Mouse (Mus musculus) macrophage (primary cell): ENCODE results near the gene Gm17334. TPM values are rescaled to one million over a fixed set of nuclear protein-coding genes. Genes with fewer than 3 reads are reported as not detected.
"Not testable (repeated sequence)": the region's sequence is repeated elsewhere in the genome, so short reads cannot be mapped to it uniquely, and the experiment has no call there.

Experiments used
- H3K27ac ChIP-seq: fragments of 350-480 bp; formaldehyde crosslinking; 2 replicates; pipeline ENCODE4 v1.9.0; 2021
- H3K36me3 ChIP-seq: fragments of 350-480 bp; formaldehyde crosslinking; 2 replicates; pipeline ENCODE4 v1.9.0; 2021; ENCODE audit errors: inconsistent target
- H3K4me3 ChIP-seq: fragments of 350-480 bp; formaldehyde crosslinking; 2 replicates; pipeline ENCODE4 v1.9.0; 2021; ENCODE audit errors: inconsistent target
- H3K79me2 ChIP-seq: fragments of 350-480 bp; formaldehyde crosslinking; 2 replicates; pipeline ENCODE4 v1.9.0; 2021; ENCODE audit errors: inconsistent target
- WGBS: methylation state at CpG from one replicate; pipeline ENCODE4 v1.1.7; 2026; ENCODE audit warnings: inconsistent platforms; ENCODE audit not compliant: missing documents; 5-methylcytosine and 5-hydroxymethylcytosine counted together
- polyA plus RNA-seq: library from polyadenylated mRNA; stranded (reverse); fragments of 250-400 nt; gene quantifications from 3 replicates; pipeline ENCODE4 v1.2.4, GENCODE M21; 2018; ENCODE audit warnings: inconsistent platforms

Gene Gm17334
- polyA plus RNA-seq, 1 experiment from 2014 or later, result not detected

DNA sequence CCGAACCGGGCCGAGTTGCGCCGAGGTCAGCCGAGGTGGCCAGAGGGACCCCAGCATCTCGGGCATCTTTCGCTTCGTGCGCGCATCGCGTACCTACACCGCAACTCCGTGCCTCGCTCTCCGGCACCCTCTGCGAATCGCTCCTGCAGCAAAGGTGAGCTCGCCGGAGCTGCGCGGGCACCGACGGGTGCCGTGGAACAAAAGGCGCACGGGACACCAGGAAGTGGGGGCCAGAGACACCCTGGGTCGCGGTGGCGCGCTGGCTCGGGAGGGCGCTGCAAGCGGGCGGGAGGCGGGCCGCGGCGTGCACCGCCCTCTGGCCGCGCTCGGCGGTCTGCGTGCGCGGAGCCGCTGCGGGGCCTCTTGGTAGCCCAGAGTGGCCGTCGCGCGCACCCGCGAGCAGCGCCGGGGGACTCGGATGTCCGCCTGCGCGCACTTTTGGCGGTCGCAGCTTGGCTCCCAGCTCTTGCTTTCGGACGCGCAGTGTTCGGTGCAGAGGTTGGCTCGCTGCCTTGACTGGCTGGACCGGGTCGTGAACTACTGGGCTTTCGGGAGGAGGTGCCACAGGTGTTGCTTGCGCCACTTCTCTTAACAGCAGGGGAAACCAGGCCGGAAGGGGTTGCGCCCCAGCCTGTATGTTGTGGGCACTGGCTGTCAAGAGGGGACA is 2.7 kb downstream of the Gm17334 start:
- H3K79me2 ChIP-seq, result peaks cover 52% of the 10 kb centered on the region
- under 1% methylated on average over 71 of the region's 75 CpGs for WGBS
- H3K4me3 ChIP-seq, result peak overlapping the region; percentile 93
- peak overlapping the region; percentile 72 for H3K27ac ChIP-seq
- peaks cover 27% of the 10 kb centered on the region for H3K36me3 ChIP-seq

DNA sequence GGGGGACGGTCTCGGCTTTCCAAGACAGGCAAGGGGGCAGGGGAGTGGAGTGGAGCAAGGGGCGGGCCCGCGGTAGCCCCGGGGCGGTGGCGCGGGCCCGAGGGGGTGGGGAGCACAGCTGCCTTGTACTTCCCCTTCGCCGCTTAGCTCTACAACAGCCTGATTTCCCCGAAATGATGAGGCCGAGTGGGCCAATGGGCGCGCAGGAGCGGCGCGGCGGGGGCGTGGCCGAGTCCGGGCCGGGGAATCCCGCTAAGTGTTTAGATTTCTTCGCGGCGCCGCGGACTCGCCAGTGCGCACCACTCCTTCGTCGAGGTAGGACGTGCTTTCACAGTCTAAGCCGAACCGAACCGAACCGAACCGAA is 3.2 kb downstream of the Gm17334 start, which contains the start of gene Irf1:
Gene Irf1, plus strand, starts transcription at position 255 of the 365 bp plus-strand sequence.
- WGBS, result under 1% methylated on average over 34 of the region's 40 CpGs
- peak within 1 kb of the TSS; percentile 93 for H3K4me3 ChIP-seq
- H3K27ac ChIP-seq, result peak within 1 kb of the TSS; percentile 72
- H3K79me2 ChIP-seq, result peaks cover 47% of the 10 kb centered on the region
- peaks cover 21% of the 10 kb centered on the region for H3K36me3 ChIP-seq

DNA sequence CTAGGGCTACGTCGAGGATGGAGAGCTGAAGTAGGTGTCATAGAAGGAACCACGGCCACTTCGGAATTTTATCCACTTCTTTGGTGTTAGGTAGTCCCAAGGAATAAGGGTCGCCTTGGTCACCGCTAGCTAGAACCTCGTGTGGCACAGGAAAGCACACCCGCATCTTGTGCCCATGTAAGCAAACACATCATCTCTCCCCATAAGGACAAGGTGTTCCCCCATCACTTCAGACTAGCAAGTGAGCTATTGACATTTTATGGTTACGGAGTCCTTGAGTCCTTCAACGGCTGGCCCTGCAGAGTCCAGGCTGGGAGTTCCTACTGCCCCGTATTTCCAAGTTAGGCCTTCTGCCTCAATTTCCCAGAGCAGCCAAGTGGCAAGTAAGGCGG is 3.8 kb downstream of the Gm17334 start:
- WGBS, result 61% methylated on average over 12 of the region's 12 CpGs
- peak overlapping the region; percentile 72 for H3K27ac ChIP-seq
- H3K4me3 ChIP-seq, result no peak overlapping the region; the same call in 1 of the 2 replicates
- H3K36me3 ChIP-seq, result peaks cover 16% of the 10 kb centered on the region
- H3K79me2 ChIP-seq, result peaks cover 42% of the 10 kb centered on the region

DNA sequence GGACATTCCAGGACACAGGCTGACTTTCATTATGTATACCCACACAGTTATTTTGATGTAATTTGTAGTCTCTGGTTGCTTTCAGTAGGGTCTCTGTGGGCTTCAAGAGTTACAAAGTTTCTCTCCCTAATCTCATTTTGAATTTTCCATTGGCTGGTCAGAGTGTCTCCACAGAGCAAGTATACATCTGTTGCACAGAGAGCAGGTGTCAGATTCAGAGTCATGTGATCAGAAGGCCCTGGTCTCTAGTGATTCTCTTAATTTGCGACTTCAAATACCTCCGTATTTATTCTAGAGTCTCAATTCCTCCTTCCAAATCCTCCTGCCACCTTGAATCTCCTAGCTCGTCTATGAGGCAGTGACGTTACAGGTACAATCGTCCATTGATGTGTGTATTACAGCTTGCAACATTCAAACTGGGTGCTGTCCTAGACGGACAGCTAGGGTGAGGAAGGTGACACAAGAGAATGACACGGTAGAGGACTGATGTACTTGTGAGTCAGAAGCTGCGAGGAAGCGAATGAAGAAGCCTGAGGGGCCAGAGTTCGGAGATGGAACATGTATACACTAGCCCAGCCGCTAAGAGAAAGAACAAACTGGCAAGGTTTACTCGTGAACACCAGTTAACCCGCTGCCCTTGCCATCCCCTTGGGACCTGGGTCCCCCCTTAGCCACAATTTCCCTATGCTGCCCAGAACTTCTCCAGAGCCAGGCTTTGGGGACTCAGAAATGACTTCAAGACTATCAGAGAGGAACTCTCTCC is 4.4 kb downstream of the Gm17334 start:
- Histone ChIP-seq H3K36me3 (peaks cover 10% of the 10 kb centered on the region), H3K4me3 (no peak overlapping the region), H3K79me2 (peaks cover 36% of the 10 kb centered on the region), H3K27ac (no peak overlapping the region)
- WGBS, result 64% methylated on average over 13 of the region's 13 CpGs

DNA sequence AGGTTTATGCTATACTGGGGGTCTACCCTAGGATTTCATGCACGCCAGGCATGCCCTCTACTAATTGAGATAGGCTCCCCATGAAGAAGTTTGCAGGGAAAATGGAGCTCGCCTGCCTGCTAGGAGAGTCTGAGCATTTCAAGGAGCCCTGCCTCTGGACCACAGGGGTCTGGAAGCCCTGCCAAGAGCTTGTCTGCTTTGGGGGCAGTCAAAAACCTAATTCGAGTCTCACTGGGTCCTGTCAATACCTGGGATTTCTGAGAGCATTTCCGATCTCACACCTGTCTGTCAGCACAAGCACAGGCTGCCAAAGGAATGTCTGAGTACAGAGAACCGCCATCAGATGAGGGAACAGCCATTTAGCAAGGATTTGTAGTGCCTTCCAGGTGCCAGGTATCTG is 8.4 kb downstream of the Gm17334 start:
- WGBS, result 85% methylated on average over 5 of the region's 5 CpGs
- Histone ChIP-seq H3K79me2 (no peaks in the 10 kb centered on the region), H3K36me3 (no peaks in the 10 kb centered on the region), H3K4me3 (no peak overlapping the region), H3K27ac (peak overlapping the region; percentile 93)

DNA sequence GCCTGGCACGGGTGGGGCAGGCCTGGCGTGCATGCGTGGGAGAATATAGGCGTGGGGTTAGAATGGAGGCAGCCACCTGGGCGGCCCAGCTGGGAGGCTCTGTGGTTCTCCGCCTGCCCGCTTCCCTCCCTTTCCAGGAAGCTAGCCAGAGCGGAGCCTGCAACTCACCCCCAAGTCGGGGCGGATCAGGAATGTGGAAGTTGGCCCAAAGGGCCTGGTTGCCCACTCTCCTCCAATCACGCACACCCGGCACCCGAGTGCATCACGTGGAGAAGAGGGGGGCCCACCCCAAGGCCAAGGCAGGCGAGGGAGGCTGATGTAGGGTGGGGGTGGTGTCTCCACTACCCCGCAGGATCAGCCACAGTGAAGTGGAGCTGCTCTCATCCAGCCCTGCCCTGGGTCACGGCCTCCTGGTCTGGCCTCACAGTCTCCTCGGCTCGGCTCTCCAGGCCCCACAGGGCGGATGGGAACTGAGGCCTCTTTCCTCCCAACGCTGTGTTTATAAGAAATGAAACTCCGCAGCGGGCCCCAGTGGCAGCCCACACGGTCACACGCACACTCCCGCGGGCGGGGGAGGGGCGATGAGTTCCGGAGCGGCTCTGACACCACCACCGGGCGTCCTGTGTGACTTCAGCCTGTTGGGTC is 9.4 kb downstream of the Gm17334 start:
- Histone ChIP-seq H3K27ac (peak overlapping the region; percentile 93), H3K79me2 (no peaks in the 10 kb centered on the region), H3K36me3 (no peaks in the 10 kb centered on the region), H3K4me3 (peak overlapping the region; percentile 36)
- WGBS, result under 1% methylated on average over 33 of the region's 33 CpGs

DNA sequence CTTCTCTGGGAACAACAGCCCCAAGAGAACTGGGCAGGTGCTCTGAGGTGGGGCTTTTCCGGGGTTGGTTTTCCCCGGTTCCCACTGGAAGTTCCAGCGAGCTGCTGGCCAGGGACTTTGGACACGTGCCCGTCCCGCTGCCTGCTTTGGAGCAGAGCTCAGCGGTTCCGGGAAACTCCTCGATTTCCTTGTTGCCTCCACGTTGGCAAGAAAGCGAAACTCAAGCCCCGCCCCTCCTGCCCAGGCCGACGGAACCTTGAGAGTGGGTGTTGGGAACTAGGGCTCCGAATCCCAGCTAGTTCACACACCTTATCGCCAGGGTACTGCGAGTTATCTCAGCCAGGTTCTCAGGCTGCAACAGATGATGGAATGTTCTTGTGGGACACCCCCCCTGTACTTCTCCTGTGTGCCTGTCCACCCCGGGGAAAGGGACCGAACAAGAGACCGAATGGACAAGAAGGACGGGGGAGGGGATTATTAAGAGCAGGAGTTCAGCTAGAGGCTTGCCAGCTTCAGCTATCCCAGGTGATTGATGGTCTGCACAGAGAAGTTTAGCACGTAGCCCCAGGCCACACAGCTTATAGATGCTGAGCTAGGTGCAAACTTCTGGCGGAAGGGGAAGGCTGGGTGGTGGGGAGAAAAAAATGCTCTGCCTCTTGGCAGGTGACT is 10.0 kb downstream of the Gm17334 start:
- WGBS, result 2% methylated on average over 23 of the region's 23 CpGs
- H3K36me3 ChIP-seq, result no peaks in the 10 kb centered on the region
- peak overlapping the region; percentile 93 for H3K27ac ChIP-seq
- no peaks in the 10 kb centered on the region for H3K79me2 ChIP-seq
- peak overlapping the region; percentile 36 for H3K4me3 ChIP-seq

DNA sequence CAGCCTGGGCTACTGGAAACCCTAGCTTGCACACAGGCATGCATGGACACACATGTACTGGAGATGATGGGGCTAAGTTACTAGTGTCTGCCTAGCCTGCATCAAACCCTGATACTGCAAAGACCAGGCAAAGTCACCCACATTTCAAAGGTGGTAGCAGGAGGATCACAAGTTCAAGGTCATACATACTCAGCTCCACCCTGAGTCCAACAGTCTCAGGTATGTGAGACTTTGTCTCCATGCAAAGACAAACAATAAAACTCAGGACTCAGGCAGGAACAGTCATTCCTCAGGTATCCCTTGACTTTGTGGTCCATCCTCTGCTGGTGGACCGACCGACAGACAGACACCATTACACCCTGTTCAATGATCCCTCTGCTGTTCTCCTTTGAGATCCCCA is 10.6 kb downstream of the Gm17334 start:
- H3K27ac ChIP-seq, result peak overlapping the region; percentile 93
- H3K79me2 ChIP-seq, result no peaks in the 10 kb centered on the region
- H3K4me3 ChIP-seq, result peak overlapping the region; percentile 36
- WGBS, result 42% methylated on average over 2 of the region's 2 CpGs
- no peaks in the 10 kb centered on the region for H3K36me3 ChIP-seq

DNA sequence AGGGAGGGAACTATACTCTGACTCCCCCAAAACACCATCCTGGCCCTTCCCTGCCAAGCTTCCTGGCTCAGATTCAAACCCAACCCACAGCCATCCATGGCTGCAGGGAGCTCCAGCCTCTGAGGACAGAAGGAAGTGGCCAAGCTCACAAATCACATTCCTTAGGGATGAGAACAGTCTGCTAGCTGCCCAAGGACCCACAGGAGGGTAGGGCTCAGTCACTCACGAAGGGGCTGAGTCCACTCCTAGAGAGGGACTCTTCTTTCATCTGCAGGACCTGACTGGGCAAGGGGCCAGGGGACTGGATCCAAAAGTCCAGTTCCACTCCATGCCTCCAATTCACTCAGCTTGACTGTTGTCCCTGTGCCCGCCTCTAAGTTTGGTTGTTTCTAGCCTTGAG is 11.2 kb downstream of the Gm17334 start:
- 100% methylated on average over 2 of the region's 2 CpGs for WGBS
- Histone ChIP-seq H3K79me2 (no peaks in the 10 kb centered on the region), H3K36me3 (no peaks in the 10 kb centered on the region), H3K4me3 (no peak overlapping the region), H3K27ac (no peak overlapping the region)

DNA sequence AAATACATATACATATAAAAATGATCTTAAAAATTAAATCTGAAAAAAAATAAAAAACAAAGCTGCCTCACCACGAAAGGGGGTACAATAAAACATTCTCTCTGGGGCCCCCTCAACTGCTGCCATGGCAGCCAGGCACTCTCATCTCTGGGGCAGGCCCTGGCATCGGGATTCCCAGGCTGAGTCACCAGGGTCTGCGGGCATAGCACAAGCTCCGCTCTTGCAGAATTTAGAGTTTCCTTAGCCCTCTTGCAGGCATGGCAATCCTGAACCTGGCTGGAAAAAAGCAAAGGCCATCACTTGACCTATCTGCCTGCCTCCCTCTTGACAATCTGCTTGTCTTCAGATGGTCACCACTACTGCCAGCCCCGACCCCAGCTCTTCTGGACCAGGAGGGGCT is 11.7 kb downstream of the Gm17334 start:
- 95% methylated on average over 5 of the region's 5 CpGs for WGBS
- no peak overlapping the region for H3K27ac ChIP-seq

DNA sequence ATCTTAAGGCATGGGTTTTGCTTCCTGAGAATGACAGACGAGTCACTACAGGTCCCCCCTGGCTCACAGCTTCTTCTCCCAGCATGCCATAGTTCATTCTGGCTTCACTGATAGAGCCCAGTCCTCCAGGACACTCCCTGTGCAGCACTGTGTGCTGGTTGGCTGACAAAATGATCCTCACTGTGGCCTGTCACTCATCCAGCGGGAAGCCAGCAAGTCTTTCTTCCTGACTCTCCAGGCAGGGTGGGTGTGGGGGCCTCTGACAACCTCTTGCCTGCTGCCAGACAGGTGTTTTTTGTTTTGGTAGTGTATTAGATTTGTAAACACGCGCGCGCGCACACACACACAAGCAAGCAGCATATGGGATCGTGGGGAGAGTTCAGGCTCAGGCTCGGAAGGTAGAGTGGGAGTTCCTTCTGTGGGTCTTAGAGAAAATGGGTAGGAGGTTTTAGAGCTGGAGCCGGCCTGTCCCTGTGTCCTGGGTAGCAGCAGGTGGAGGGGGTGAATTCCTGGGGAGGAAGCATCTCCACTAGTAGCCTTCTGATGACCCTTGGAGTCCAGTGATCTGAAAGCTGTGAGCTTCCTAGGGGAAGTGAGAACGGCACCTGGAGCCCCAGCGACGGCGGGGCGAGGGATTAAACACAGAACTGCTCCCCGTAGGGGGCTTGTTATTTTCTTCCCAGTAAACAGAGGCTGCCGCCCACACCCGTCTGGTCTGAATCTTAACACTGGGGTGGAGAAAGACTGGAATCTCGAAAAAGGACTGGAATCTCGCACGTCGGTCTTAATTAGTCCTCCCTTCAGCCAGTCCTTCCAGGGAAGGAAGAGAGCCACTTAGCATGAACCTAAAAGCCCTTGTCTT is 13.2 kb downstream of the Gm17334 start:
- Histone ChIP-seq H3K36me3 (no peaks in the 10 kb centered on the region), H3K79me2 (no peaks in the 10 kb centered on the region), H3K27ac (no peak overlapping the region), H3K4me3 (no peak overlapping the region)
- WGBS, result 88% methylated on average over 22 of the region's 22 CpGs

More for the DNA sequence above, 11.7 kb downstream of the Gm17334 start:
- H3K79me2 ChIP-seq, result no peaks in the 10 kb centered on the region
- H3K36me3 ChIP-seq, result no peaks in the 10 kb centered on the region
- H3K4me3 ChIP-seq, result no peak overlapping the region

DNA sequence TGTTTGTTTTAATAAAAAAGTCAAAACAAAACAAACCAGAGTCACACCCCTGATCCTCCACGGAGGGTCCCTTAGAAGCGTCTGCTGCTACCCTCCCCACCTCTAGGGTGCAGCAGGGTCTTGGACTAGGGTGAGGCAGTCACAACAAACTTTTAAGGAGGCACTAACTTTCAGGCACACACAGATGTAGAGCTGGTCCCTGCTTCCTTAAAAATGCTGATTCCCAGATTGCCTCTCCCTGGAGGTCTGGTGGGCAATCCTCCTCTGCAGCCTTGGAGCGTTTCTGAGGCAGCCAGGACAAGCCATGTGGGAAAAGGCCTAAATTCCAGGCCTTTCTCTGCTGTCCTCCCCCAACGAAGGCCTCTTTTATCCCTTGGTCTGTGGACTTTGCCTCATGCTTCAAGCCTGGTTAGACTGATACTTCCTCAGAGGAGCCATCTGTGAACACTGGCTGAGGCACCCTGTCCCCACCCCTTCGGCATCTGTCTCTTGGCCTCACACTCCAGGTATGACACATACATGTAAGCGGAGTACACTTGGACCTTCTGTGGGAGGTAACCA is 14.1 kb downstream of the Gm17334 start:
- 70% methylated on average over 6 of the region's 6 CpGs for WGBS
- Histone ChIP-seq H3K4me3 (no peak overlapping the region), H3K36me3 (no peaks in the 10 kb centered on the region), H3K27ac (no peak overlapping the region), H3K79me2 (no peaks in the 10 kb centered on the region)

DNA sequence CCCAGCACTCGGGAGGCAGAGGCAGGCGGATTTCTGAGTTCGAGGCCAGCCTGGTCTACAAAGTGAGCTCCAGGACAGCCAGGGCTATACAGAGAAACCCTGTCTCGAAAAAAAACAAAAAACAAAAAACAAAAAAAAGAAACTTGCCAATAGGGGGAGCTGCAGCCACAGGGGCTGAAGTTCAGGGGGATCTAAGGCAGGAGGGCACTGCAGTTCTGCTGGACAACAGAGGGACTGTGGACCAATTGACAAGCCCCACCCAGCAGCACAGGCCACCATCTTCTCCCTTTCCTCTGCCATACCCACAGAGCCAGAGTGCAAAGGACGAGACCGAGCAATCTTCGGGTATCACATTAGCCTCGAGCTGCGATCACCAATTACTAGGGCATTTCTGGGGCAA is 15.0 kb downstream of the Gm17334 start:
- H3K4me3 ChIP-seq, H3K36me3 ChIP-seq, H3K79me2 ChIP-seq, H3K27ac ChIP-seq: not testable (repeated sequence)
- 89% methylated on average over 7 of the region's 9 CpGs for WGBS

DNA sequence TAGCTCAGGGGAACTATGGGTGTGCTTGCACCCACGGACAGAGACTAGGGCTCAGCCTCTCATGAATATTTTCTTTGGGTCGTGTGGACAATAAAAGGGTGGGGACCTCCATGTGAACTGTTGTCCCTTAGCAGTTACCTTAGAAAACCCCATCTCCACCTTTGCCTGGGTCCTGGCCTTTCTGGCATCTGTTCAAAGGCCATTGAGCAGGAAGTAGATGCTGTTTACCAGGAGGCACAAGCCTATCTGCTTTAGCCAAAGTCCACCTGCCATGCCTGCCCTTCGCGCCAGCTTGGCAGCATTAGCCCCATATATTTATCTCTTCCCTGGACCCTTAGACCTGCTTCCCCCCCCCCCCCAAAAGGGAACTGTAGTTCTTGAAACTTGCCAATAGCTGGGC is 15.4 kb downstream of the Gm17334 start:
- Histone ChIP-seq H3K36me3 (no peaks in the 10 kb centered on the region), H3K27ac (no peak overlapping the region), H3K4me3 (no peak overlapping the region), H3K79me2 (no peaks in the 10 kb centered on the region)
- WGBS, result 95% methylated on average over 4 of the region's 4 CpGs
